Mouse (Mus musculus): ENCODE measurements around the gene Glb1l. TPM values are rescaled to one million over a fixed set of nuclear protein-coding genes. Genes with fewer than 3 reads are reported as not detected.

Glb1l gene
- polyA plus RNA-seq, 1 experiment, result 0.47 TPM

GRCm38 (mm10) chr1:75211141-75211708 lies 612 bp upstream of the Glb1l start:
- Histone ChIP-seq H3K9me3 (no peaks in the 10 kb centered on the region), H3K27me3 (replicated peaks) (no peaks in the 10 kb centered on the region), H3K4me1 (peaks cover 94% of the 10 kb centered on the region), H3K36me3 (replicated peaks; ENCODE audit: low read length) (peaks cover 68% of the 10 kb centered on the region), H3K4me3 (replicated peaks) (peak overlapping the region; percentile 96)
- TF ChIP-seq FLI1 (IDR thresholded peaks at IDR 0.05; ENCODE audit: low read length) (no peak), GATA1 (IDR thresholded peaks at IDR 0.05; ENCODE audit: borderline replicate concordance, low read length) (no peak)

GRCm38 (mm10) chr1:75208967-75209678 lies 1.5 kb downstream of the Glb1l start:
- Histone ChIP-seq H3K36me3 (replicated peaks; ENCODE audit: low read length) (peaks cover 66% of the 10 kb centered on the region), H3K27me3 (replicated peaks) (no peaks in the 10 kb centered on the region), H3K4me1 (peaks cover 94% of the 10 kb centered on the region)

GRCm38 (mm10) chr1:75201236-75201635 lies 9.4 kb downstream of the Glb1l start:
- Histone ChIP-seq H3K27me3 (replicated peaks) (no peaks in the 10 kb centered on the region), H3K4me1 (peaks cover 27% of the 10 kb centered on the region), H3K36me3 (replicated peaks; ENCODE audit: low read length) (peaks cover 91% of the 10 kb centered on the region), H3K4me3 (replicated peaks) (no peak overlapping the region), H3K9me3 (no peaks in the 10 kb centered on the region)
- TF ChIP-seq GATA1 (IDR thresholded peaks at IDR 0.05; ENCODE audit: borderline replicate concordance, low read length), result no peak
- TF ChIP-seq FLI1 (IDR thresholded peaks at IDR 0.05; ENCODE audit: low read length), result no peak

More at GRCm38 (mm10) chr1:75208967-75209678, 1.5 kb downstream of the Glb1l start:
- TF ChIP-seq GATA1 (IDR thresholded peaks at IDR 0.05; ENCODE audit: borderline replicate concordance, low read length) (no peak), FLI1 (IDR thresholded peaks at IDR 0.05; ENCODE audit: low read length) (no peak)
- Histone ChIP-seq H3K9me3 (no peaks in the 10 kb centered on the region), H3K4me3 (replicated peaks) (peak overlapping the region; percentile 96)

- H3K36me3 ChIP-seq (replicated peaks; ENCODE audit: low read length), result peaks cover 63% of the 10 kb centered on the region
- H3K4me1 ChIP-seq, result peaks cover 48% of the 10 kb centered on the region
Observed at GRCm38 (mm10) chr1:75192452-75192851, 18.2 kb downstream of the Glb1l start.

GRCm38 (mm10) chr1:75191622-75192402 lies 18.8 kb downstream of the Glb1l start, which contains the start of the genes Ankzf1 and Atg9a:
Gene Ankzf1 (plus strand): TSS chr1:75192151.
Gene Atg9a (minus strand): TSS chr1:75192196.
- Histone ChIP-seq H3K4me3 (replicated peaks) (peak within 1 kb of the TSS; percentile 97), H3K36me3 (replicated peaks; ENCODE audit: low read length) (peaks cover 63% of the 10 kb centered on the region), H3K27me3 (replicated peaks) (no peaks in the 10 kb centered on the region), H3K9me3 (no peaks in the 10 kb centered on the region), H3K4me1 (peaks cover 53% of the 10 kb centered on the region)
- TF ChIP-seq FLI1 (IDR thresholded peaks at IDR 0.05; ENCODE audit: low read length), result no peak
- no peak for TF ChIP-seq GATA1 (IDR thresholded peaks at IDR 0.05; ENCODE audit: borderline replicate concordance, low read length)

More at GRCm38 (mm10) chr1:75192452-75192851, 18.2 kb downstream of the Glb1l start:
- peak overlapping the region; percentile 97 for H3K4me3 ChIP-seq (replicated peaks)
- H3K27me3 ChIP-seq (replicated peaks), result no peaks in the 10 kb centered on the region
- TF ChIP-seq FLI1 (IDR thresholded peaks at IDR 0.05; ENCODE audit: low read length) (no peak), GATA1 (IDR thresholded peaks at IDR 0.05; ENCODE audit: borderline replicate concordance, low read length) (no peak)
- H3K9me3 ChIP-seq, result no peaks in the 10 kb centered on the region

- no peaks in the 10 kb centered on the region for H3K9me3 ChIP-seq
- no peak for TF ChIP-seq FLI1 (IDR thresholded peaks at IDR 0.05; ENCODE audit: low read length)
- H3K27me3 ChIP-seq (replicated peaks), result no peaks in the 10 kb centered on the region
- H3K36me3 ChIP-seq (replicated peaks; ENCODE audit: low read length), result peaks cover 63% of the 10 kb centered on the region
- peak overlapping the region; percentile 97 for H3K4me3 ChIP-seq (replicated peaks)
- peaks cover 59% of the 10 kb centered on the region for H3K4me1 ChIP-seq
Observed at GRCm38 (mm10) chr1:75191258-75191621, 19.4 kb downstream of the Glb1l start.

GRCm38 (mm10) chr1:75190577-75190976 lies 20.0 kb downstream of the Glb1l start:
- Histone ChIP-seq H3K4me3 (replicated peaks) (peak overlapping the region; percentile 97), H3K36me3 (replicated peaks; ENCODE audit: low read length) (peaks cover 63% of the 10 kb centered on the region)
- TF ChIP-seq FLI1 (IDR thresholded peaks at IDR 0.05; ENCODE audit: low read length) (no peak), GATA1 (IDR thresholded peaks at IDR 0.05; ENCODE audit: borderline replicate concordance, low read length) (no peak)

GRCm38 (mm10) chr1:75187914-75188483 lies 22.6 kb downstream of the Glb1l start:
- Histone ChIP-seq H3K4me3 (replicated peaks) (peak overlapping the region; percentile 64), H3K4me1 (peaks cover 69% of the 10 kb centered on the region), H3K36me3 (replicated peaks; ENCODE audit: low read length) (peaks cover 74% of the 10 kb centered on the region), H3K9me3 (no peaks in the 10 kb centered on the region), H3K27me3 (replicated peaks) (no peaks in the 10 kb centered on the region)
- TF ChIP-seq GATA1 (IDR thresholded peaks at IDR 0.05; ENCODE audit: borderline replicate concordance, low read length) (no peak), FLI1 (IDR thresholded peaks at IDR 0.05; ENCODE audit: low read length) (no peak)

More at GRCm38 (mm10) chr1:75190577-75190976, 20.0 kb downstream of the Glb1l start:
- H3K9me3 ChIP-seq, result no peaks in the 10 kb centered on the region
- no peaks in the 10 kb centered on the region for H3K27me3 ChIP-seq (replicated peaks)
- peaks cover 66% of the 10 kb centered on the region for H3K4me1 ChIP-seq

GRCm38 (mm10) chr1:75187126-75187525 lies 23.5 kb downstream of the Glb1l start:
- no peaks in the 10 kb centered on the region for H3K27me3 ChIP-seq (replicated peaks)
- H3K4me1 ChIP-seq, result peaks cover 67% of the 10 kb centered on the region
- peaks cover 5% of the 10 kb centered on the region; the same call in 1 of the 2 replicates for H3K9me3 ChIP-seq
- H3K36me3 ChIP-seq (replicated peaks; ENCODE audit: low read length), result peaks cover 83% of the 10 kb centered on the region
- no peak for TF ChIP-seq GATA1 (IDR thresholded peaks at IDR 0.05; ENCODE audit: borderline replicate concordance, low read length)
- no peak for TF ChIP-seq FLI1 (IDR thresholded peaks at IDR 0.05; ENCODE audit: low read length)
- H3K4me3 ChIP-seq (replicated peaks), result no peak overlapping the region

Measured in megakaryocyte, embryonic 14.5 days (primary cell).